Mouse (Mus musculus) testis, postnatal 14 days (tissue): ENCODE measurements around the gene Gm8229.
"Not testable (repeated sequence)": the region's sequence is repeated elsewhere in the genome, so short reads cannot be mapped to it uniquely, and the experiment has no call there.

Experiments
- DNase-seq: peaks from one replicate; pipeline ENCODE4 v3.0.0; 2021; ENCODE audit warnings: low spot score

Gene Gm8229

DNA sequence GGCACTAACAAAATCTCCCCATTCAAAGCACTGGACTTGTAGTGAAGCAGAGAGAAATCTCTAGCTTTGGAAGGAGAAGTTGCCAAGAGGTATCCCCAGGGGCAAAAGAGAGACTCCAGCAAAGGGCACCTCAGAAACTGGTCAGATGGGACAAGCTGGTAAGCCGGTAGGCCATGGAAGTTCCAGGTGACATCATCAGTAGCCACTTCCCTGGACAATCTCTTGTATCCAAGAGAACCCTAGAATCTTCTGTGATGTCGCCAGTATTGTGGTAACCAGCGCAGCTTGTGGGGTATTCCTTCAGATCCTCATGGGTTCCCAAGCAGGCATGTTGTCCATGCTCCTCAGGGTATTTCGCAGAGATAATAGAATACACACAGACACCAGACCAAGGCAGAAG lies at the start of gene Gm8229:
TSS of gene Gm8229 (plus strand) at position 301 of the 400 bp plus-strand sequence.
- not testable (repeated sequence) for DNase-seq

DNA sequence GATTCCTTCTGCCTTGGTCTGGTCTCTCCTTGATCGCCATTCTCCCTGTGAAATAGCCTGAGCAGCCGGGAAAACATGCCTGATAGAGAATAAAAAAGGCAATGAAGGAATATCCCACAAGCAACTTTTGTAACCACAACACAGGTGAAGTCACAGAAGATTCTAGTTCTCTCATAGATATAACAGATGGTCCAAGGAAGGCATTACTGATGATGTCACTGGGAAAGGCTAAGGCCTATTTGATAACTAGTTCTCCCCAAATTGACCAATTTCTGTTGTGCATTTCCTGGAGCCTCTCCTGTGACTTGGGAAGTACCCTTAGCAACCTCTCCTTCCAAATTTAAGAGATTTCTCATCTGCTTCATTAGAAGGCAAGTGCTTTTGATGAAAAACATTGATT lies 26.7 kb upstream of the Gm8229 start, which contains the start of gene Gm5930:
TSS of gene Gm5930 (minus strand) at position 101 of the 400 bp plus-strand sequence.
- DNase-seq = not testable (repeated sequence)

DNA sequence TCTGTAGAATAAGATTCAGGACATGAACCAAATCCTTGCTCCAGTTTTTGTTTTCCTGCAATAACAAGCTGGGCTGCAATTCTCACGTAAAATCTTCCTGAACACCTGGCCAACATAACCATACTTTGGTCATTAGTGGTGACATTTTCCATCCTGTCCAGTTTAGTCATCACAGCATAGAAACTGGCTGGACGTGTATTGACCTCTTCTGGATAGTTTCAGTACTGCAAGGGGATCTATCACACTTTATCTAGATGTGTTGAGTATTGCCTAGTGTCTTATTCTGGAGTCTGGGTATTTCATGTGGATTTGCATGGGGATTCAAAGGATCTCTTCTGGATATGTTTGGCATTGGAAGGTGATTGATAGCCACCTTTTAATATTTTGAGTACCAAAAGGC lies 3.7 kb upstream of the Gm8229 start:
- DNase-seq = not testable (repeated sequence)

DNA sequence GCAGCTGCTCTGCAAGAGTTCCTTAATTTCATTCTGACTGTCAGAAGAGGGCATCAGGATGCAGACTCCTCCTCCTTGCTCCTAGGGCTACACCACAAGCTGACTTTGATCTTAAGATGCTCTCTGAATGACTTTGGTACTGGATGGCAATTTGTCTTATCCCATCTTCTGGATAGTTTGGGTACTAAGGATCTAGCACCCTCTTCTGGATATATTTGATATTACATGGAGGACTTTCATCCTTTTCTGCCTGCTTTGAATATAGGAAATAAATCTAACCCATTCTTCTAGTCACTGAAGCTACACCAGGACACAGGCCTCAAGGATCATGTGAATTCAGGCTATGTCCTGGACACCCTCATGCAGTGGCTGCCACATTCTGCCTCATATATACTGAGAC lies 2.9 kb upstream of the Gm8229 start:
- not testable (repeated sequence) for DNase-seq

DNA sequence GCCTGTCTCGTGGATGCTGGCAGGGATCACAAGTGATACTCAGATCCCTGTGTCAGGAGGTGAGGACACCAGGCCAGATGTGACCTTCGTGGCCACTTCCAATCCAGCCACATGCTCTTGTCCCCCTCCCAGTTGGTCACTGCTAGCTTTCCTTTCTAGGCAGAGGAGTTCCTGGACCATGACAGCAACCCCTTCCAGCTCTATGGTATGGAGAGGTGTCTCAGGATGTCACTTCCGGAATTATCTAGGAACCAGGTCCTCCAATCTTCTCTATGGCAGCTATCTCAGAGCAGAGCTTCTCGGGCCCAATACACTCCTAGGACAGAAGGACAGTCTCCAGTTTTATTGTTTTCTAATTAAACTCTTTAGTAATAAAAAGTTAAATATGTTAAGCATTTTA lies 19.1 kb downstream of the Gm8229 start:
- not testable (repeated sequence) for DNase-seq

DNA sequence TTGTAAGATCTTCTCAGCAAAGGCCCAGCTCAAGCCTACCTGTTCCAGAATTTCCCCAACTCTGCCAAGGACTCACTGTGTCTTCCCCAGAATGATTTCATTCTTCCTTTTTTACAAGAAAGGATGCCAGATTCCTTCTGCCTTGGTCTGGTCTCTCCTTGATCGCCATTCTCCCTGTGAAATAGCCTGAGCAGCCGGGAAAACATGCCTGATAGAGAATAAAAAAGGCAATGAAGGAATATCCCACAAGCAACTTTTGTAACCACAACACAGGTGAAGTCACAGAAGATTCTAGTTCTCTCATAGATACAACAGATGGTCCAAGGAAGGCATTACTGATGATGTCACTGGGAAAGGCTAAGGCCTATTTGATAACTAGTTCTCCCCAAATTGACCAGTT lies 45.4 kb downstream of the Gm8229 start, which contains the start of gene Gm3371:
TSS of gene Gm3371 (minus strand) at position 101 of the 400 bp plus-strand sequence.
- DNase-seq = not testable (repeated sequence)
